23 mouse cellular contexts compared by ENCODE assay signal in genomic region chr17:63161953-63162352, GRCm38 (mm10).
DNase-seq lines count a peak whose midpoint lies in the region; ATAC-seq and TF ChIP-seq lines count a peak whose summit lies in the region.
"Had no signal": no experiment of that assay in that cellular context is flagged by ENCODE, and none has a peak within 500 bp of the region (broad histone marks: within the 10 kb centered on the region; RNA-seq: fewer than 3 reads in every experiment).

No protein-coding gene starts in this region.

- in situ Hi-C loops in Patski (cut with MboI; ENCODE audit: low pct_unique_long_range_greater_than_20kb), result no loop called here

- H3K4me2 ChIP-seq in hindbrain, embryonic 13.5 days, result no peak overlapping the region
- H3K4me2 ChIP-seq in hindbrain, embryonic 16.5 days (ENCODE audit: low read length), result no peak overlapping the region
- H3K4me2 ChIP-seq: heart, embryonic 12.5 days; hindbrain, embryonic 14.5 days; midbrain, embryonic 11.5 days had no signal

- no peak for TF ChIP-seq CTCF in Patski (IDR thresholded peaks at IDR 0.05)
- TF ChIP-seq CTCF in olfactory bulb, adult 2 months (IDR thresholded peaks at IDR 0.05; ENCODE audit: insufficient read depth, low read depth, low read length), result no peak

- H3K4me1 ChIP-seq in hindbrain, embryonic 13.5 days (replicated peaks), result peaks cover 30% of the 10 kb centered on the region
- peaks cover 3% of the 10 kb centered on the region for H3K4me1 ChIP-seq in hindbrain, embryonic 16.5 days (ENCODE audit: control insufficient read depth, insufficient read depth, low read depth, low read length)
- peaks cover 2% of the 10 kb centered on the region; the same call in 1 of the 2 replicates for H3K4me1 ChIP-seq in olfactory bulb, adult 2 months (ENCODE audit: control insufficient read depth, insufficient read depth, low read length)

- POLR2A ChIA-PET in Patski (lab: Charles Lee), result no interaction called here

- H3K36me3 ChIP-seq in hindbrain, embryonic 13.5 days, result no peaks in the 10 kb centered on the region
- no peaks in the 10 kb centered on the region for H3K36me3 ChIP-seq in hindbrain, embryonic 16.5 days (ENCODE audit: control insufficient read depth, insufficient read depth, low read length)
- H3K36me3 ChIP-seq: heart, embryonic 12.5 days had no signal

- H3K9me3 ChIP-seq in hindbrain, embryonic 13.5 days, result no peaks in the 10 kb centered on the region
- no peaks in the 10 kb centered on the region for H3K9me3 ChIP-seq in hindbrain, embryonic 16.5 days (ENCODE audit: control insufficient read depth, low read length)
- H3K9me3 ChIP-seq: G1E; heart, embryonic 12.5 days had no signal

- H3K27me3 ChIP-seq in hindbrain, embryonic 13.5 days, result 0 out of 2 replicates have a peak, but pooled peaks cover 5% of the 10 kb centered on the region
- no peaks in the 10 kb centered on the region for H3K27me3 ChIP-seq in hindbrain, embryonic 16.5 days (replicated peaks; ENCODE audit: control insufficient read depth, insufficient read depth, low read length)
- H3K27me3 ChIP-seq in Patski, result no peaks in the 10 kb centered on the region
- H3K27me3 ChIP-seq: heart, embryonic 12.5 days had no signal

- no peak overlapping the region for H3K4me3 ChIP-seq in hindbrain, embryonic 13.5 days
- no peak overlapping the region for H3K4me3 ChIP-seq in hindbrain, embryonic 16.5 days (ENCODE audit: low read length)
- no peak overlapping the region for H3K4me3 ChIP-seq in olfactory bulb, adult 2 months (ENCODE audit: insufficient read depth, low read depth, low read length)
- H3K4me3 ChIP-seq: heart, embryonic 12.5 days had no signal

- WGBS in hindbrain, embryonic 13.5 days, result 48% methylated on average over 5 of the region's 5 CpGs
- 49% methylated on average over 5 of the region's 5 CpGs for WGBS in hindbrain, embryonic 16.5 days
- WGBS in olfactory bulb, adult 2 months, result 22% methylated on average over 5 of the region's 5 CpGs

- DNase-seq in MN1 (ENCODE audit: low spot score) (peak; percentile 43), Patski (ENCODE audit: low read depth, low spot score) (no peak)
- DNase-seq in kidney, postnatal 4 days, result no peak
- no peak for DNase-seq in testis, postnatal 10 days (ENCODE audit: low spot score)
- DNase-seq: adrenal gland, postnatal 10 days; cerebellum, adult 11 months; cerebellum, postnatal 10 days; embryo, embryonic 11 days; gastrocnemius, postnatal 10 days; heart, adult 11 months; heart, postnatal 14 days; right cerebral cortex, adult 18-20 months; thymus, postnatal 36 days had no signal

- H3K27ac ChIP-seq in hindbrain, embryonic 13.5 days, result 0 out of 2 replicates have a peak overlapping the region, but pooled peaks have one; percentile 44
- no peak overlapping the region for H3K27ac ChIP-seq in hindbrain, embryonic 16.5 days (ENCODE audit: low read depth, low read length)
- peak overlapping the region; percentile 53 for H3K27ac ChIP-seq in olfactory bulb, adult 2 months (ENCODE audit: insufficient read depth, low read depth, low read length)
- H3K27ac ChIP-seq: hindbrain, embryonic 14.5 days; liver, embryonic 14.5 days; macrophage had no signal

- TF ChIP-seq POLR2A in olfactory bulb, adult 2 months (IDR thresholded peaks at IDR 0.05; ENCODE audit: insufficient read depth, low read depth, low read length), result no peak

- no peak overlapping the region for H3K9ac ChIP-seq in hindbrain, embryonic 13.5 days
- no peak overlapping the region for H3K9ac ChIP-seq in hindbrain, embryonic 16.5 days (ENCODE audit: low read depth, low read length)
- H3K9ac ChIP-seq: heart, embryonic 12.5 days; hindbrain, embryonic 14.5 days; liver, embryonic 14.5 days had no signal

- CTCF ChIA-PET in Patski (lab: Charles Lee), result interaction anchor here (0.9 to 1.6 kb wide), 2 partner anchors 11 to 12 kb away, joined by 3 read pairs; no protein-coding TSS in a partner anchor

- ATAC-seq in hindbrain, embryonic 13.5 days (ENCODE audit: low FRiP score), result no peak
- no peak for ATAC-seq in hindbrain, embryonic 16.5 days
- ATAC-seq in Patski, result peak; percentile 80
- ATAC-seq: intestine, embryonic 16.5 days had no signal
